Mouse (Mus musculus) kidney, adult 2 months (tissue): ENCODE results near the gene Stk38.

ENCODE experiments used
- CTCF ChIP-seq: fragments of 200-500 bp; conservative IDR thresholded peaks from 2 replicates; pipeline ENCODE4 v1.5.1; 2011; ENCODE audit warnings: low read depth, mild to moderate bottlenecking, control low read depth, low read length, moderate library complexity, mixed read lengths; ENCODE audit not compliant: insufficient read depth, insufficient read length
- POLR2A ChIP-seq: fragments of 200-500 bp; IDR thresholded peaks from one replicate; pipeline ENCODE4 v1.6.1; 2011; ENCODE audit warnings: low read depth, low read length, control low read depth

DNA sequence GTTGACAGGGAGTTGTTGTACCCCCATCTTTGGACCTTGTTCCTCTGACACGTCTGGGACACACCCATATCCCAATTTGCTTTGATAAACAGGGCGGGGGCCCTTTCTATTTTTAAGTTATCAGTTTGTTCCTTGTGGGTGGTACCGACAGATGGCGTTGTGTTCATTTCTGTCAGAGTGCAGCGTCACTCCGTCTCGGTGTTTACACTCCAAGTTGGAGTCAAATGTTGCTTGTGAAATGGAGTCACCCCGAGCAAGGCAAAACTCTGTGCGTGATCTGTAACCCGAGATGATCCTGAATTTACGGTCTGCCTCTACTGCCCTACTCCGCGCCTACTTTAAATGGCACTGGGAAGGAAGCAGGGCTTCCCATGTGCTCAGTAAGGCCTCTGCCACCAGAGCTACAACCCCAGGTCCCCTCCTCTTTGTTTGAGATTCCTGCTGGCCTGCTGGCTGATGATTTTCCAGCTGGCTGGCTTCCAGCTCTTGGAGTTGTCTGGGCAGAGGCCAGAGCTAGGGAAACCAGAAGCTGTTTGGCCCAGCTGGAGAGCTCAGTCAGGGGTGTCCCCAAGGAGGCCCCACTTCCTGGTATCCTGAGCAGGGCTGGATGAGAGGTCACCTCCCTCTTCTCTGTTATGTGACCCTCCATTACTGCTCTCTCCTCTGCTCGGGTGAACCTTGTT lies 77.3 kb downstream of the Stk38 start:
- TF ChIP-seq CTCF (peak; percentile 56), POLR2A (no peak)
